Mouse (Mus musculus): Measurements from ENCODE around the gene Esyt2. TPM values are rescaled to one million over a fixed set of nuclear protein-coding genes. Genes with fewer than 3 reads are reported as not detected.

Esyt2 gene
- polyA plus RNA-seq, 1 experiment from 2014 or later: 16.7 TPM

DNA sequence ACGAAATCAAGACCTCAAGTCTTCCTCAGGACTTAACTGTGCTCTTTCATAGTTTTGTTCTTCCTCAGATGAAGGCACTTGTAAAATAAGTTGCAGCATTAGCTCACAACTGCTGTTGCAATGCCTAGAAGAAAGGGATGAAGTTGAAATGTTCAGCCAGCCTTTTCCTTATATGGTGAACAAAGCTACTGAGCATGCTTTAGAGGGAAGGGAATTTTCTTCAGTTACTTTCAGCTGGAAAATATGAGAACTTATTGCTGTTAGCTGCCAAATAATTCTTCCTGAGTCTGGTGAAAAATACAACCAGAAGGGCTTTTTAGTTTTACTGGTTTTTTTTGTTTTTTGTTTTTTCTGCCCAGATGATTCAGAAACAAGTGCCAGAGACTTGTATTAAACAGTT, 45.2 kb downstream of the Esyt2 start:
- no peak overlapping the region for H3K4me3 ChIP-seq (ENCODE audit: low read depth, low read length)
- H3K36me3 ChIP-seq (ENCODE audit: insufficient read depth, low read length): peaks cover 3% of the 10 kb centered on the region; the same call in 1 of the 2 replicates
- H3K4me2 ChIP-seq (replicated peaks; ENCODE audit: low read depth, low read length): no peak overlapping the region
- no peak overlapping the region for H3K9ac ChIP-seq (replicated peaks; ENCODE audit: low read depth)
- H3K9me3 ChIP-seq (ENCODE audit: low read length): no peaks in the 10 kb centered on the region
- ATAC-seq: peak; percentile 89
- DNase-seq (ENCODE audit: low spot score): peak; percentile 92
- no peaks in the 10 kb centered on the region for H3K27me3 ChIP-seq (replicated peaks; ENCODE audit: insufficient read depth, low read length)
- 68% methylated on average over 1 of the region's 1 CpGs for WGBS
- 0 out of 2 replicates have a peak, but pooled peaks cover 4% of the 10 kb centered on the region for H3K4me1 ChIP-seq (ENCODE audit: insufficient read depth, low read depth, low read length)
- no peak overlapping the region for H3K27ac ChIP-seq (ENCODE audit: low read length)
- TF ChIP-seq CTCF (IDR thresholded peaks at IDR 0.05) (no peak), EP300 (IDR thresholded peaks at IDR 0.05) (no peak; the same call in 1 of the 2 replicates)

DNA sequence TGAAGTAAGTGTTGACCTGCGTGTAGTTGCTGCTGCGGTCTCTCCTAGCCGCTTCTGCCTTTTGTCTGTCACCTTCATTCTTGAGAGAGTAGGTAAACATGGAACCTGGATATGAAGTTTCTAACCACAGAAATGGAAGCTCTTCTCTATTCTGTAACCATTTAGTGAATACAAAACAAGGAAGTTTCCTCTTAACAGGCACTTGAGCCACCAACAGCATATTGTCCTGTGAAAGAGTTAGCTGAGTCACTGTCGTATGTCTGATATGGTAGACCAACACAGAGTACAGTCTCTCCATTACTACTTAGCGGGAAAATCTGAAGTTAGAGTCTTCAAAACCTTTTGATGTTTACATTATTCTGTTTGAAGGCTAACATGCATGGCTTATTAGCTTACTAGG, 53.3 kb downstream of the Esyt2 start:
- Histone ChIP-seq H3K4me2 (replicated peaks; ENCODE audit: low read depth, low read length) (no peak overlapping the region), H3K36me3 (ENCODE audit: insufficient read depth, low read length) (peaks cover 8% of the 10 kb centered on the region; the same call in 1 of the 2 replicates), H3K4me1 (ENCODE audit: insufficient read depth, low read depth, low read length) (no peaks in the 10 kb centered on the region), H3K27me3 (replicated peaks; ENCODE audit: insufficient read depth, low read length) (no peaks in the 10 kb centered on the region), H3K4me3 (ENCODE audit: low read depth, low read length) (no peak overlapping the region), H3K9me3 (ENCODE audit: low read length) (no peaks in the 10 kb centered on the region), H3K9ac (replicated peaks; ENCODE audit: low read depth) (no peak overlapping the region), H3K27ac (ENCODE audit: low read length) (no peak overlapping the region)
- WGBS: 80% methylated on average over 5 of the region's 5 CpGs
- ATAC-seq: no peak
- DNase-seq (ENCODE audit: low spot score): no peak
- no peak for TF ChIP-seq CTCF (IDR thresholded peaks at IDR 0.05)
- no peak for TF ChIP-seq EP300 (IDR thresholded peaks at IDR 0.05)

DNA sequence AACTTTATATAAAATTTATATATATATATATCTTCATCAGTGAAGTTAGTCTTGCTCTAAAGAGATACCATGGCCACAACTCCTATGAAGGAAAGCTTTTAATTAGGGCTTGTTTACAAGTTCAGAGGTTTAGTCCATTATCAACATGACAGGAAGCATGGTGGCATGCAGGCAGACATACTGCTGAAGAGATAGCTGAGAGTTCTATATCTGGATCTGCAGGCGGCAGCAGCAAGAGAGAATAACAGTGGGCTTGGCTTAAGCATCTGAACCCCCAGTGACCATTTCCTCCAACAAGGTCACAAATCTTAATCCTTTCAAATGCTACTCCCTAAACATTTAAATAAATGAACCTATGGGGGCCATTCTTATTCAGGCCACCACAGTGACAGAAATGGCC, 59.2 kb downstream of the Esyt2 start:
- Histone ChIP-seq H3K27ac (ENCODE audit: low read length) (no peak overlapping the region), H3K4me2 (replicated peaks; ENCODE audit: low read depth, low read length) (no peak overlapping the region), H3K4me3 (ENCODE audit: low read depth, low read length) (no peak overlapping the region), H3K9ac (replicated peaks; ENCODE audit: low read depth) (no peak overlapping the region), H3K4me1 (ENCODE audit: insufficient read depth, low read depth, low read length) (no peaks in the 10 kb centered on the region), H3K27me3 (replicated peaks; ENCODE audit: insufficient read depth, low read length) (no peaks in the 10 kb centered on the region), H3K36me3 (ENCODE audit: insufficient read depth, low read length) (peaks cover 17% of the 10 kb centered on the region), H3K9me3 (ENCODE audit: low read length) (no peaks in the 10 kb centered on the region)
- WGBS: 75% methylated on average over 1 of the region's 1 CpGs
- TF ChIP-seq CTCF (IDR thresholded peaks at IDR 0.05) (no peak), EP300 (IDR thresholded peaks at IDR 0.05) (no peak)
- no peak for ATAC-seq
- no peak for DNase-seq (ENCODE audit: low spot score)

DNA sequence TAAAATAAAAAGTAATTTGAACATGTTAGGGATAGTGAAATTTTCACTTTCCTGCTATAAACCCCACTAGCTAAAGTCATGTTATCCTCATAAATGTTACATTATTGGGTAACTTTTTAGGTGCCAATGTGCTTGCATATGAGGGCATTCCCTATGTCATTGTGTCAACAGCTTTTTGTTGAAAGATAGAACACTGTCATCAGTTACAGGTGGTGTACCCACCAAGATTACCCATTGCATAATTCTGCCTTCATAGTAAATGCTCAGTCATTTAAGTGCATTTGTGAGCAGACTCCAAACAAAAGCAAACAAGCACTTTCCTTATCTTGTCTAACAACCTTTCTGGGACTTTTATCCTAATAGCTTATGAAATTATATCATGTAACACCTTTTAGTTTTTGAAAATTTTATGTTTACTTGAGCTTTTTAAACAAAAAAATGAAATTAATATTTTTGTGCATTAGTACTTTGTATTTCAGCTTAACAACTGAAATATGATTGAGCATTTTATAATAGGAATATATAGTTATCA, 67.8 kb downstream of the Esyt2 start:
- Histone ChIP-seq H3K9ac (replicated peaks; ENCODE audit: low read depth) (no peak overlapping the region), H3K4me1 (ENCODE audit: insufficient read depth, low read depth, low read length) (no peaks in the 10 kb centered on the region), H3K27ac (ENCODE audit: low read length) (no peak overlapping the region), H3K9me3 (ENCODE audit: low read length) (no peaks in the 10 kb centered on the region), H3K4me3 (ENCODE audit: low read depth, low read length) (no peak overlapping the region), H3K4me2 (replicated peaks; ENCODE audit: low read depth, low read length) (no peak overlapping the region), H3K36me3 (ENCODE audit: insufficient read depth, low read length) (peaks cover 17% of the 10 kb centered on the region; the same call in 1 of the 2 replicates), H3K27me3 (replicated peaks; ENCODE audit: insufficient read depth, low read length) (no peaks in the 10 kb centered on the region)
- TF ChIP-seq CTCF (IDR thresholded peaks at IDR 0.05) (no peak), EP300 (IDR thresholded peaks at IDR 0.05) (no peak)
- DNase-seq (ENCODE audit: low spot score): no peak
- ATAC-seq: no peak

DNA sequence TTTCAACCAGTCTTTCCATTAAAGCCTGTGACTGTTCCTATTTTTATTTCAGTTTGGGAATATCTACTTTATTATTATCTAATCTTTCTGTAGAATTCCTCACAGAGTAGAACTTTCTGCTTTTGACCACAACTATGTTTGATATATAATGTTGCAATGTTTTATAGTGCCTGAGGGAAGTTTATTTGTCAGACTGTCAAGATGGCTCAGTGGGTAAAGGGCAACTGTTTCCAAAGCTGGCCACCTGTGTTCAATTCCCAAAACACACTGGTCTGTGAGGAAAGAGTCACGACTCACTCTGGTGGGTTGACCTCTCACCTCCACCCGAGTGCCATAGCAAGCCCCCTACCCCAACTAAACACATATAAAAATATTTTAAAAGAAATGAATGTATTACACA, 68.4 kb downstream of the Esyt2 start:
- Histone ChIP-seq H3K9me3 (ENCODE audit: low read length) (no peaks in the 10 kb centered on the region), H3K9ac (replicated peaks; ENCODE audit: low read depth) (no peak overlapping the region), H3K4me1 (ENCODE audit: insufficient read depth, low read depth, low read length) (no peaks in the 10 kb centered on the region), H3K36me3 (ENCODE audit: insufficient read depth, low read length) (peaks cover 13% of the 10 kb centered on the region; the same call in 1 of the 2 replicates), H3K27me3 (replicated peaks; ENCODE audit: insufficient read depth, low read length) (no peaks in the 10 kb centered on the region), H3K27ac (ENCODE audit: low read length) (no peak overlapping the region), H3K4me3 (ENCODE audit: low read depth, low read length) (no peak overlapping the region), H3K4me2 (replicated peaks; ENCODE audit: low read depth, low read length) (no peak overlapping the region)
- 64% methylated on average over 2 of the region's 2 CpGs for WGBS
- ATAC-seq (no peak), DNase-seq (ENCODE audit: low spot score) (no peak)
- TF ChIP-seq CTCF (IDR thresholded peaks at IDR 0.05): no peak
- no peak for TF ChIP-seq EP300 (IDR thresholded peaks at IDR 0.05)

DNA sequence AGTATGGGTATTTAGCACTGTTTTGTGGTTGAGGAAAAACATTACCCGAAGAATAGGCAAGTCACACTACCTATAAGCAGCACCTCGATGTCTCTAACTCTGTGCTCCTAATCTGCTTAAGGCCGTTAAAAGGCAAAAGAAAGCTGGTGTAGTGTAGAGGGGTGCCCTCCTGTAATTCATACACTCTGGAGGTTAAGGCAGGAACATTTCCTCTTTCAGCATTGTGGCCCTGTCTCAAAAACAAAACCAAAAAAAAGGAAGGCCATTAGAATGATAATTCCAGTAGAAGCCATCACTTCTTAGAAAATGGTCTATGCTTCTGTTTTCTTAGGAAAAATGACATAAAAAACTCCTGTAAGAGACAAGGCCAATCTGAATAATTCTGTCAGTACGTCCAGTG, 70.0 kb downstream of the Esyt2 start:
- Histone ChIP-seq H3K4me3 (ENCODE audit: low read depth, low read length) (no peak overlapping the region), H3K27me3 (replicated peaks; ENCODE audit: insufficient read depth, low read length) (no peaks in the 10 kb centered on the region), H3K36me3 (ENCODE audit: insufficient read depth, low read length) (peaks cover 10% of the 10 kb centered on the region; the same call in 1 of the 2 replicates), H3K4me2 (replicated peaks; ENCODE audit: low read depth, low read length) (no peak overlapping the region), H3K4me1 (ENCODE audit: insufficient read depth, low read depth, low read length) (no peaks in the 10 kb centered on the region), H3K27ac (ENCODE audit: low read length) (no peak overlapping the region), H3K9ac (replicated peaks; ENCODE audit: low read depth) (no peak overlapping the region), H3K9me3 (ENCODE audit: low read length) (no peaks in the 10 kb centered on the region)
- ATAC-seq (no peak), DNase-seq (ENCODE audit: low spot score) (no peak)
- WGBS: 92% methylated on average over 4 of the region's 4 CpGs
- TF ChIP-seq EP300 (IDR thresholded peaks at IDR 0.05): no peak
- TF ChIP-seq CTCF (IDR thresholded peaks at IDR 0.05): no peak

DNA sequence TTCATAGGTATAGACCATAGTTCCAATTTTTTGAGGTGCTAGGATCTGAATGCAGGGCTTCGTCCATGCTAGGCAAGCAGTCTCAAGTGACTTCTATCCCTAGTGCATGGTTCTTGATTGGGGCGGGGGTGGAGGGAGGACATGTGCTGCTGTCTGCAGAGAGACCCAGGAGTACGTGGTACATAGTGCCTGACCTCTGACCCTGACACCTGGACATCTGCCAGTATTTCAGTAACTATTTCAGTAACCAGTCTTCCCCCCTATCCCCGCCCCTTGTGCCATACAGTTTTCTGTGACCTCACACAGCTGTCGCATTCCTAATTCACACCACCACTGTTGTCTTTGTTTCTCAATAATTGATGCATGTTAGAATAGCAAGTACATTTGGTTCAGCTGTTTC, 71.4 kb downstream of the Esyt2 start:
- Histone ChIP-seq H3K4me1 (ENCODE audit: insufficient read depth, low read depth, low read length) (no peaks in the 10 kb centered on the region), H3K4me2 (replicated peaks; ENCODE audit: low read depth, low read length) (no peak overlapping the region), H3K27me3 (replicated peaks; ENCODE audit: insufficient read depth, low read length) (no peaks in the 10 kb centered on the region), H3K9me3 (ENCODE audit: low read length) (no peaks in the 10 kb centered on the region), H3K27ac (ENCODE audit: low read length) (no peak overlapping the region), H3K4me3 (ENCODE audit: low read depth, low read length) (no peak overlapping the region), H3K9ac (replicated peaks; ENCODE audit: low read depth) (no peak overlapping the region), H3K36me3 (ENCODE audit: insufficient read depth, low read length) (peaks cover 15% of the 10 kb centered on the region; the same call in 1 of the 2 replicates)
- DNase-seq (ENCODE audit: low spot score): no peak
- ATAC-seq: no peak
- WGBS: 81% methylated on average over 5 of the region's 5 CpGs
- TF ChIP-seq EP300 (IDR thresholded peaks at IDR 0.05) (no peak), CTCF (IDR thresholded peaks at IDR 0.05) (no peak)

Data from lung, postnatal 0 days (tissue).